Mouse (Mus musculus): ENCODE data around the gene Cobll1.

Cobll1 gene

DNA sequence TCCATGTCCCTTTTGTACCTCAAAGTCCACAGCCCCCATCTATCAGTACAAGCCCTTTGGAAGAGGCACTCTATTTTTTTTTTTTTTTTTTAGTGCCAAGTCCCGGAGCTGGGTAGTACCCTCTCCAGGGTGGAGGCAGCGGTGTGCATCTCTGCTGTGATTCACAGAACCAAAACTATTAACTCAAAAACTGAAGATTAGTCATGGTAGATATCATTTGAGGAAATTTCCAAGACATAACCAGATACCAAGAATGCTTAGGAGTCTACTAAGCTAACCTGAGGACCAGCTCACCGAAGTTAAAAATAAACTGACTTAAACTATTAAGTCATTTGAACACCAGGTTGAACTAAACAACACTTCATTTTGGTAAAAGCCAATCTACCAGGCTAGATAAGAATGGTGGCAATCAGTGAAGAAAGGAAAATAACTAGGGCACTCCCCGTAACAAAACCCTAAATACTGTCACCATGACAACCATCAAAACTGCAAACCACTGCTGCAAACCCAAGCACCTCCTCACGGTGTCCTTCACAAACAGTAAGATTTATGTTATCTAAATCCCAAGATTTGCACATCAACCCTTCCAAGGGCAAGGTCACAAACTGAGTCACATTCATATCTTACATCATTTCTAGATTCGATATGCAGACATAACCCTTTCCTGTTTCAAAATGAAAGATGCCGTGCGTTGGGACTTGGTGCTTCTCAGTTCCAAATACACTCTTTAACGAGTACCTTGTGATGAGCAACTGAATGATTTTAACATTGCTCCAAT lies 43.8 kb downstream of the Cobll1 start:
- no peak for DNase-seq

GRCm38 (mm10) chr2:65193091-65193795 lies 46.0 kb downstream of the Cobll1 start:
- peak in 1 of 2 experiments; percentile 43 for DNase-seq

DNA sequence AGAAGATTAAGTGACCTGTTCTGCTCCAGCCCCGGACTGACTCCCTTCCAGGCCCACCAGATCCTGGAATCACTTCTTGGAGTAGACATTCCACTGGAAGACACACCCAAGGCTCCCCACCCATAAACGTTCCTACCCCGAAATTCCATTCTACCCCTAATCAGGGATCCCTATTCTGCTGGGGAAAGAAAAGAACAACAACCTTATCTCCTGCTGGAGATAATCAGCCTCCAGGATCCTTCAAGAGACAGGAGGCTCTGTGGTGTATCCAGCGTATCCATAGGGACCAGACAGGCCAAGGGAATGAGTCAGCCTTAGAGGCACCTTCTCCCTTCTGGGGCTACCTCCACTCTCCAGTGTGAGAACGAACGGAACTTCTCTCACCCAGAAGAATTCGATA lies 47.8 kb downstream of the Cobll1 start:
- DNase-seq = no peak

DNA sequence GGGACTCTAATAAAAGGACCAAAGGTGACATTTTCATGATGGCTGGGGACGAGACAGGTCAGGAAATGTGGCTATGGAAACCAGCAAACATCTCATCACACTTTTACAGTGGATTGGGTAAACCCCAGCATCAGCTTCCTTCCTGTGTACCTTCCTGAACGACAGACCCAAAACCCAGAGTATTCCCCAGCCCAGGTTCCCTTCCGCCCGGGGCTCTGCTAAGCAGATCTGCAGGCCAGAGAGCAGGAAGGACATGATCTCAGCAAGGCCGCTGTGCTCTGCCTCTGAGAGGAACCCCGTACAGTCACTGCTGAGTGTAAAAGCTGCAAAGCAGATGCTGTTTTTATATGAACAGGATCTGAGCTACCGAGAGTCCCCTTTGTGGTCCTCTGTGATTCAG lies 49.9 kb downstream of the Cobll1 start:
- peak; percentile 34 to 54 for DNase-seq

DNA sequence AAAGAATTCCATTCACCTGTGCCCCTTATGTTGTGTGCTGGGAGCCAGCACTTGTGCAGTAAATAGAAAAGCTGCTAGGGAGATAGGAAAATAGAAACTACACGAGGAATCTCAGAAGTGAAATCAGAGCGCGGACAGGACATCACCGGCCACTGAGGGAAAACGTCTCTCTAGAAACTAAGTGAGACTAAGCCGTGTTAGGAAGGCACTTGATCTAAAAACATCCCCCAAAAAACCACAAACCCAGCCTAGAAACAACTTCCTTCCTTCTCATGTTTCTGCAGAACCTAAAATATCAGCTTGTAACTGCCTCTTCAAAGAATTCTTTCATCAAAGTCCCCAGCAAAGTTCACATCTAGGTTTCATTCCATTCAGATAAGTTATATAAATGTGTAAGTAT lies 50.6 kb downstream of the Cobll1 start:
- no peak for DNase-seq

DNA sequence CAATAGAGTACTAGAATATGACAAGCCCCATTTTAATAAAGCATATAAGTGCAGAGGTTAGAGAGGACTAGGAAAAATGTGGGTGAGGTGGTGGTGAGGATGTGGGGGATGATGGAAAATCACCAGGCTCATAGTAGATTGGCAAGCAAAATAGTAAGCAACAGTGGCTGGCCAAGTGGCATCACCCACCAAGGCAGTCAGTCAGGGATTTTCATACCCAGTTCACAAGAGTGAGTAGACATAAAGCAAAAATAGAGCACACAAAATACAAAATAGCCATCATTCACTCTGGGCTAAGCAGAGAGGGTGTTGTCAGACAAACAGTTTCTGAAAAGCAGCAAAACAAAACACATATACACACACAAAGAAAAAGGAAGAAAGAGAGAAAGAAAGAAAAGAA lies 51.6 kb downstream of the Cobll1 start:
- no peak for DNase-seq

- DNase-seq = no peak
These were observed 52.0 kb downstream of the Cobll1 start for GRCm38 (mm10) chr2:65187164-65187563.

DNA sequence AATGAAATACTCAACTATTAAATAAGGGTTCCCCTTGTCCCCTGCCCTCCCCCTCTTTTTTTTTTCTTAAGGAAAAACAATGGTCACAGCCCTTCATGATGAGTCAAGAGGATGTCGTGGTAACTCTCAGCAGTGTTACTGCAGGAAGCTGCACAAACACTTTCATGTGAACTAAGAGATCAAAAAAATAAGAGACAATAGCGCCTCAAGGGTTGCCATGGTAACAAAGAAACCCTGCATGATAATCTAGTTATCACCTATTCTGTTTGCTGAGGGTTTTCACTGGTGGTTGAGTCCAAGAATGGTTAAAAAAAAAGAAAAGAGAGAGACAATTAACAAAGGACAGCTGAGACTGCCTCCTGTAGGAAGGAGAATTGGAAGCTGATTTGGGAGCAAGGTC lies 56.5 kb downstream of the Cobll1 start:
- DNase-seq = no peak

- DNase-seq = no peak
These were observed 57.5 kb downstream of the Cobll1 start for GRCm38 (mm10) chr2:65181736-65182135.

DNA sequence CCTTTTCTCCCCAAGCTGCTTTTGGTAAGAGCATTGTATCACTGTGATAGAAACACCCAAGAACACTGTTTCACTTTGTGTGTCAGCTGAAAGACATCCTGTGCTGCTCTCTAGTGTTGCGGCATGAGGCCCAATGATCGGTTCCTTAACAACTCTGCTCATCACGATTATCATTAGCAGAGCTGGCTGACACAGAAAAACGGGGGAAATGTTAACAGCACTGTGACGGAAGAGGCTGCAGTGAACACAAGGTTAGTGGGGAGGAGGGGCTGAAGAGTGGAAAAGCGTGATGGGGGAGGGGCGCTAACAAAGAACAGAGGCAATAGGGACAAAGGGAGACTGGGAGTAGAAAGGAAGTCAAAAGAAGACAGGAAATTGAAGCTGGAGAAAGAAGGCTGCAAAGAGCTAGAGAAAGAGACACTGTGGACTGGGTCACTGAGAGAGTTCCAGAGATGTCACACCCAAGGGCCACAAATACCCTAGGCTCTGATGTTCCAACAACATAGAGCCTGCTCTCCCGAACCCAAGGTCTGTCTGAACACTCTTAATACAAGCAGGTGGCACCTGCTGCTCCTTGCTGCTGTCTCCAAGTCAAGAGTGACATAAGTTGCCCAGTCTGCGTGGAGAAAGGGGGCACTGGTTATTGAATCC lies 58.0 kb downstream of the Cobll1 start:
- no peak for DNase-seq

DNA sequence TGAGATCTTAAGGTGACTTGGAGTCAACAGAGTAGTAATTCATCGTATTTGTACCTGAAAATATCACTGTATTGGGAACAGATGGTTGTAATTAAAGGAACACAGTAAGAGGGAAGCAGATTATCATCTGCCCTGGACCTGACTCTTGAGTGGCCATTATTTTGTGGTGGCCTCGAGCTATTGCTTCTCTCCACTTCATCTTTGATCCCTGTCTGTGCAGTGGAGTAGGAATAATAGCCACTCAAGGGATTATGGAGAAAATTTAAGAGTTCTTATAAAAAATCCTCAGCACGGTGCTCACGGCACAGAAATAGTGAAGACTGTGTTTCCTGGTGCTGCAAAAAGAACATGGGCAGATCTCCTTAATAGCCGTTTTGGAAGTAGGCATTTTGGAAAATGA lies 63.6 kb downstream of the Cobll1 start:
- no peak for DNase-seq

- peak; percentile 29 to 53 for DNase-seq
These were observed 67.1 kb downstream of the Cobll1 start for GRCm38 (mm10) chr2:65172071-65172470.

DNA sequence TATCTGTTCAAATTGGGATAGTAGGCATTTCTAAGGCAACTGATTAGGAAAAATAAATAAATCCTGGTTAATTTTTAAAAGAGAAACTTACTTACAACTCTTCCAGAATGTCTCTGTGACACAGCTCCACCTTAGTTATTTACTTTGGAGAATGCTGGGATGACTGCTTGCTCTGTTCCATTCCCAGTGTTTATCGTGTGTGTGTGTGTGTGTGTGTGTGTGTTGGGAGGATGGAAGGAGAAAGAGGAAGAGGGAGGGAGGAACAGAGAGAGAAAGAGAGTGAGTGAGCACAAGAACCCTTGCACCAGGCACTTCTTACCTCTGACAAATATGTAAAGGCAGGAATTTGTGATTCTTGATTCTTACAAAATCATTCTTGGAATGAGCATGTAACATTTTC lies 67.7 kb downstream of the Cobll1 start:
- DNase-seq = peak in 1 of 2 experiments; percentile 19

GRCm38 (mm10) chr2:65170693-65171456 lies 68.3 kb downstream of the Cobll1 start:
- DNase-seq = peak; percentile 58 to 72

DNA sequence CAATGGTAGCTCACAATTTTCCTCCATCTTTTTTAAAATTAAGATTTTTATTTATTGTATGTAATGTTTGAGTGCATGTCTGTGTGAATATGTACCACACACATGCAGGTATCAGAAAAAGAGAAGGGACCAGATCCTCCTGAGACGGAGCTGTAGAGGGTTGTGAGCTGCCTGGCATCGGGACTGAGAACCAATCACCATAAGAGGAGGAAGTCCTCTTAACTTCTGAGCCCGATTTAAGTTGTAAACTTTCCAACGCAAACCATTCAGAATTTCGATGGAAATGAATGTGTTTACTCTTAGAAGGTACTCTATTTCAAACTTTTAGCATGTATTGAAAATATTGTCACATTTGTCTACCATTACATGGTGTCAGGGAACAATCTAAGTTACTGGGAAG lies 68.9 kb downstream of the Cobll1 start:
- DNase-seq = no peak

GRCm38 (mm10) chr2:65163990-65164389 lies 75.2 kb downstream of the Cobll1 start:
- DNase-seq = no peak

DNA sequence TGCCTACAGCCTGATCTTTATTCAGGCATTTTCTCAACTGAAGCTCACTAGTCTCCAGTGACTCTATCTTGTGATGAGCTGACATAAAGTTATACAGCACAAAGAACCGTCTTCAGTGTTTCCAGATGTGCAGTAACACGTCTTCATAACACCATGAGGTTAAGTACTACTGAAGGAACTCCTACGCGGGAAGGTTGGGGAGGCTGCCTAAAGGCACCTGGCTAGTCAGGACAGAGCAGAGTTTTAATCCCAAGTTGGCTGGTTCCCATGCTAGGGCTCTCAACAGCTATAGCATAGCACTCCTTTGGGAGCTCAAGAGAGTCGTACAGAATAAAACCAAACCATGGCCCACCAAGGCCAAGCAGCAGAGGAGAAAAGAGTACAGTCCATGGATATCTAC lies 76.6 kb downstream of the Cobll1 start:
- DNase-seq = no peak

- no peak for DNase-seq
These were observed 77.5 kb downstream of the Cobll1 start for GRCm38 (mm10) chr2:65161715-65162114.

DNA sequence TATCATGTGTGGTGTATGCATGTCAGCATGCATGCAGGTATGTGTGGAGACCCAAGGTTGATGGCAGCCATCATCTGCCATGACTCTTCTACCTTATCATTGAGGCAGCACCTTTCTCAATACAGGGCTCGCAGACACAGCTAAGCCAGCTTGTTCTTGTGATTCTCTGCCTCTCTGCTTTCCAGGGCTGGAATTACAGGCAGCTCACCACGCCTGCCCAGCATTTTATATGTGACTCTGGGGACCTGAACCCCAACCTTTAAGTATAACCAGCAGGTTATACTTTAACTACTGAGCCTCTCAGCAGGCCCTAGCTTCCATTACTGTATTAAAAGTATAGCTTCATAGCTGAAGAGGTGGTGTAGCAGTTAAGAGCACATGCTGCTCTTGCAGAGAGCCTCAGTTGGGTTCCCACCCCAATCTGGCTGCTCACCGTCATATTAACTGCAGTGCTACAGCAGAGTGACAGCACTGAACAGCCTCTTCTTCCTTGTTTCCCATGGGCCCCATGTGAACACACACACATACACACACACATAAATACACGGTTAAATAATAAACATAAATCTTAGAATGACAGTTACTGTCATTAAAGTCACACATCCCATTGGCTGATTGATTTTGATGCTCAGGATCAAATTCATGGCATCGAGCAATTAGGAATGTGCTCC lies 81.1 kb downstream of the Cobll1 start:
- DNase-seq = no peak

- DNase-seq = no peak
These were observed 81.9 kb downstream of the Cobll1 start for GRCm38 (mm10) chr2:65157325-65157724.

- DNase-seq = no peak
These were observed 90.3 kb downstream of the Cobll1 start for GRCm38 (mm10) chr2:65148928-65149327.

DNA sequence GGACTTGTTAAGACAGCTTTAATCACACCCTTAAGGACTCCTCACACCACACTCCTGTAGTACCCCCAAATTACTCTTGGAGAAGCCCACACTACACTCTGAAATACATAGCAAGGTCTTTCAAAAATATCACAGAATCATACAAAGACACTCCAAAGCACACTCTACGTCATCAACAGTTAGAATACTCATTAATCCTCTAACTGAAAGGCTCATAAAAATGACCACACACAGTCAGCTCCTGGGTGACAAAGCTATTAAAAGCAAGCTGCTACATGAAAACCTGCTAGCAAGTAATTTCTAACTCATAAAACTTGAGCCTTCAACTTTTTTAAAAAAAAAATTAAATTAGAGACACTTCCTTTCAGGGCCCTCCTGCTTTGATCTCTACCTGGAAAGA lies 91.8 kb downstream of the Cobll1 start:
- no peak for DNase-seq

Measured in kidney, postnatal 25 days (tissue).